Mouse (Mus musculus) E14TG2a.4 (cell line): Measurements from ENCODE around the gene Gas7.

Experiments
- CTCF ChIP-seq: conservative IDR thresholded peaks from 2 replicates; pipeline ENCODE4 v1.5.1; 2014; ENCODE audit warnings: low read length
- NANOG ChIP-seq: IDR thresholded peaks from 2 replicates; pipeline ENCODE4 v1.6.1; 2014; ENCODE audit warnings: borderline replicate concordance, low read length, mixed read lengths
- POU5F1 ChIP-seq: IDR thresholded peaks from 2 replicates; pipeline ENCODE4 v1.6.1; 2014; ENCODE audit warnings: low read length, borderline replicate concordance

- TF ChIP-seq CTCF, result no peak
- TF ChIP-seq POU5F1, result no peak
- no peak for TF ChIP-seq NANOG
Observed at GRCm38 (mm10) chr11:67686109-67686508, 230.9 kb downstream of the Gas7 start.
